Mouse (Mus musculus) spleen, postnatal 4 days (tissue): ENCODE measurements around the gene Atg101.
A peak's percentile ranks its signal among the peaks of the same experiment; 100 is the strongest.

Experiments
- DNase-seq, 2 experiments: peaks; one replicate each; pipeline ENCODE4 v3.0.0; 2022; ENCODE audit warnings: low spot score in 2 of 2

Gene Atg101

GRCm38 (mm10) chr15:101253886-101254795 lies 29.9 kb upstream of the Atg101 start, which contains the start of gene Nr4a1:
Nr4a1 (plus strand) TSS chr15:101254269.
- DNase-seq: peak; percentile 48 to 75

- DNase-seq: no peak
These were observed 28.1 kb upstream of the Atg101 start for GRCm38 (mm10) chr15:101255842-101256462.

- no peak for DNase-seq
These were observed 27.4 kb upstream of the Atg101 start for GRCm38 (mm10) chr15:101256463-101257206.

GRCm38 (mm10) chr15:101258420-101258819 lies 25.7 kb upstream of the Atg101 start:
- peak; percentile 38 to 67 for DNase-seq

GRCm38 (mm10) chr15:101259922-101260321 lies 24.1 kb upstream of the Atg101 start:
- no peak for DNase-seq

GRCm38 (mm10) chr15:101260387-101260786 lies 23.7 kb upstream of the Atg101 start:
- DNase-seq: no peak

GRCm38 (mm10) chr15:101260874-101261622 lies 23.0 kb upstream of the Atg101 start:
- DNase-seq: no peak

GRCm38 (mm10) chr15:101262502-101262901 lies 21.6 kb upstream of the Atg101 start:
- peak in 1 of 2 experiments; percentile 47 for DNase-seq

- DNase-seq: peak; percentile 77 to 87
These were observed 17.7 kb upstream of the Atg101 start for GRCm38 (mm10) chr15:101266132-101266963.

- no peak for DNase-seq
These were observed 16.7 kb upstream of the Atg101 start for GRCm38 (mm10) chr15:101267053-101268032.

- DNase-seq: no peak
These were observed 13.8 kb upstream of the Atg101 start for GRCm38 (mm10) chr15:101270101-101270820.

GRCm38 (mm10) chr15:101271107-101271506 lies 13.0 kb upstream of the Atg101 start:
- no peak for DNase-seq

- no peak for DNase-seq
These were observed 12.6 kb upstream of the Atg101 start for GRCm38 (mm10) chr15:101271513-101271912.

GRCm38 (mm10) chr15:101274380-101274779 lies 9.7 kb upstream of the Atg101 start:
- no peak for DNase-seq

GRCm38 (mm10) chr15:101277351-101277899 lies 6.6 kb upstream of the Atg101 start:
- DNase-seq: no peak

GRCm38 (mm10) chr15:101278589-101278988 lies 5.5 kb upstream of the Atg101 start:
- no peak for DNase-seq

GRCm38 (mm10) chr15:101279430-101279999 lies 4.6 kb upstream of the Atg101 start:
- DNase-seq: no peak

- DNase-seq: no peak
These were observed 1.6 kb upstream of the Atg101 start for GRCm38 (mm10) chr15:101282471-101282870.
